Mouse (Mus musculus): Measurements from ENCODE around the gene Arfip1. TPM values are rescaled to one million over a fixed set of nuclear protein-coding genes. Genes with fewer than 3 reads are reported as not detected.

Gene Arfip1
- polyA plus RNA-seq, 1 experiment from 2014 or later: 44.2 TPM

DNA sequence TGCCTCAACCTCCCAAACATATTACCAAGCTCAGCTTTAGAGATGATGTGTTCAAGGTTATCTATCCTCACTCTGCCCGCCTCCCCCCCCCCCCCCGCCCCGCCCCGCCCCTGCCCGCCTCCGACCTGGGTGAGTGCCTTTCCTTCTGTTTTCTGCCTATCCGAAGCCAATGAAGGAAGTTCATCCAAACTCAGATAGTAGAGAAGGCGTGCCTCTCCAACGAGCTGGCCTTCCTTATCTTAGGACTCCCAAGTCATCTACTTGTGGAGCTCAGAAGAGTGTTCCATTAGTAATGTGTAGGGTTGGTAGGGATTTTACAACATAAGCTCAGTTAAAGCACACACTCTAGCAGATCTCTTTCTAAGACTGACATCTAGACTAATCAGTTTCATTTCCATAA, 20.8 kb upstream of the Arfip1 start:
- WGBS: 71% methylated on average over 6 of the region's 9 CpGs
- Histone ChIP-seq H3K4me2 (no peak overlapping the region), H3K9ac (ENCODE audit: low read length) (no peak overlapping the region), H3K36me3 (ENCODE audit: control insufficient read depth, insufficient read depth, low read length) (no peaks in the 10 kb centered on the region), H3K9me3 (ENCODE audit: control insufficient read depth, low read length) (no peaks in the 10 kb centered on the region), H3K27ac (ENCODE audit: low read depth, low read length) (no peak overlapping the region), H3K27me3 (ENCODE audit: control insufficient read depth, insufficient read depth, low read length) (no peaks in the 10 kb centered on the region), H3K4me3 (ENCODE audit: low read depth, low read length) (no peak overlapping the region), H3K4me1 (ENCODE audit: control insufficient read depth, insufficient read depth, low read length) (no peaks in the 10 kb centered on the region)
- peak; percentile 51 for DNase-seq (ENCODE audit: low spot score, missing footprints)
- no peak for ATAC-seq (ENCODE audit: low FRiP score)

DNA sequence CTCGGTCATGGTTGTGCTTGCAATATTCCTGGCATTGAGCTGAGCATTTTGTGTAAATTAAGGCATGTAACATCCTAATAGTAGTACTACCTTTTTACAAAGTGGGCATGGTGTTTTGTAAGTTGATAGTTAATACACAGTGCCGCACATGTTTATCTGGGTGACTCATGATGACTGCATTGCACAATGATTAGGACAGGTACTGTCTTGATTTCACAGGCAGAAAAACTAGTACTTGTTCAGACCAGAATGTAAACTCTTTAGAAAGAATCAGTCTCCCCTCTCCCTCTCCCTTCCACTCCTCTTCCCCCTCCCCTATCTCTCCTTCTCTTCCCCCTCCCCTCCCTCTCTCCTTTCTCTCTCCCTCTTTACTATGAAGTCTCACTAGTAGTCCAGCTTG, 20.3 kb upstream of the Arfip1 start:
- Histone ChIP-seq H3K27me3 (ENCODE audit: control insufficient read depth, insufficient read depth, low read length) (no peaks in the 10 kb centered on the region), H3K4me2 (no peak overlapping the region), H3K9ac (ENCODE audit: low read length) (no peak overlapping the region), H3K36me3 (ENCODE audit: control insufficient read depth, insufficient read depth, low read length) (no peaks in the 10 kb centered on the region), H3K4me3 (ENCODE audit: low read depth, low read length) (no peak overlapping the region), H3K4me1 (ENCODE audit: control insufficient read depth, insufficient read depth, low read length) (no peaks in the 10 kb centered on the region), H3K27ac (ENCODE audit: low read depth, low read length) (no peak overlapping the region), H3K9me3 (ENCODE audit: control insufficient read depth, low read length) (no peaks in the 10 kb centered on the region)
- DNase-seq (ENCODE audit: low spot score, missing footprints) (peak; percentile 65), ATAC-seq (ENCODE audit: low FRiP score) (no peak)
- WGBS: 93% methylated on average over 2 of the region's 2 CpGs

DNA sequence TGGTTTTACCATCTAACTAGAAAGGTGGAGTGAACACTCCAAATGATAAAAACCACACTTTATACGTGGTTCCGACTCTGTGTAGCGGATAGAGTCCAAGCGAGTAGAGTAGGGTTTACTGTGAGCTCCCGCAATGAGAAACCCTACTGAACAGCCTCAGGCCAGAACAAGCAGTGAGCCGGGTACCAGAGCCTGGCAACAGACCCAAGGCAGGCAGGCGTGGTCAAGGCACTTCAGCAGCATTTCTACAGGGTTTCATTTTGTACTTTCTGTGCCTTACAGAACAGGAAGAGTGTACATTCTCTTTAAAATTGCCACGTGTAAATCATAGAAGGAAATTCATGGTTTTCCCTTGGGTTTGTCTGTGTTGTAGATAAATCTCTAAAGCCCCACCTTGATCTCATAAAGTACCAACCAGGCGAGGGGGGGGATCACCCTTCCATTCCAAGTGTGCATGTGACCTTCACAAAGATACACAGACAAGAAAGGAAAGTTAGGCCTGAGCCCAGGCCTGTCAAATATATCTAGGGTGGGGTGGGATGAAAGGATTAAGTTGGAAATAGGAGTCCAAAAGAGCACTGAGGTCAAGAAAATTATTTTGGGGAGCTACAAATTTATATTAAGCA, 19.6 kb upstream of the Arfip1 start:
- DNase-seq (ENCODE audit: low spot score, missing footprints): peak; percentile 41
- H3K9ac ChIP-seq (ENCODE audit: low read length): no peak overlapping the region
- no peak overlapping the region for H3K4me2 ChIP-seq
- H3K36me3 ChIP-seq (ENCODE audit: control insufficient read depth, insufficient read depth, low read length): no peaks in the 10 kb centered on the region
- no peaks in the 10 kb centered on the region for H3K4me1 ChIP-seq (ENCODE audit: control insufficient read depth, insufficient read depth, low read length)
- WGBS: 87% methylated on average over 9 of the region's 9 CpGs
- no peaks in the 10 kb centered on the region for H3K9me3 ChIP-seq (ENCODE audit: control insufficient read depth, low read length)
- no peak for ATAC-seq (ENCODE audit: low FRiP score)
- H3K27ac ChIP-seq (ENCODE audit: low read depth, low read length): no peak overlapping the region
- no peak overlapping the region for H3K4me3 ChIP-seq (ENCODE audit: low read depth, low read length)
- H3K27me3 ChIP-seq (ENCODE audit: control insufficient read depth, insufficient read depth, low read length): no peaks in the 10 kb centered on the region

DNA sequence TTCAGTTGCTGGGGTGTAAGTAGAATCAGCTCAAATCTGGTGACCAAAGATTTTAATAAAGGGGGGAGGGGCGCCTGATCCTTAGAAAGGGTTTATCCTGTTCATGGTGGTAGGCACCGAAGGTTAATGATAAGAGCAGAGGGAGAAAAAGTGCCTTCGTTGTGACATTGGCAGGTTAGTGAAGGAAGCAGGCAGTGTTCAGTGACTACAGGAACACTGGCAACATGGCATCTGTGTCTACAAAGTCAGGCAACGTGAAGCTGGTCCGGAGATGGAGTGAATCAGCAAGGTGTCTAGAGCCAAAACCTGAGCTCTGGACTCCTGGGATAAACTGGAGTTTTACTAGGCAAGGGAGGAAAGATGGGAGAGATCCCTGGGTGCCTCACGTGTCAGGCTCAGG, 16.3 kb upstream of the Arfip1 start:
- WGBS: 90% methylated on average over 6 of the region's 6 CpGs
- DNase-seq (ENCODE audit: low spot score, missing footprints): peak; percentile 56

DNA sequence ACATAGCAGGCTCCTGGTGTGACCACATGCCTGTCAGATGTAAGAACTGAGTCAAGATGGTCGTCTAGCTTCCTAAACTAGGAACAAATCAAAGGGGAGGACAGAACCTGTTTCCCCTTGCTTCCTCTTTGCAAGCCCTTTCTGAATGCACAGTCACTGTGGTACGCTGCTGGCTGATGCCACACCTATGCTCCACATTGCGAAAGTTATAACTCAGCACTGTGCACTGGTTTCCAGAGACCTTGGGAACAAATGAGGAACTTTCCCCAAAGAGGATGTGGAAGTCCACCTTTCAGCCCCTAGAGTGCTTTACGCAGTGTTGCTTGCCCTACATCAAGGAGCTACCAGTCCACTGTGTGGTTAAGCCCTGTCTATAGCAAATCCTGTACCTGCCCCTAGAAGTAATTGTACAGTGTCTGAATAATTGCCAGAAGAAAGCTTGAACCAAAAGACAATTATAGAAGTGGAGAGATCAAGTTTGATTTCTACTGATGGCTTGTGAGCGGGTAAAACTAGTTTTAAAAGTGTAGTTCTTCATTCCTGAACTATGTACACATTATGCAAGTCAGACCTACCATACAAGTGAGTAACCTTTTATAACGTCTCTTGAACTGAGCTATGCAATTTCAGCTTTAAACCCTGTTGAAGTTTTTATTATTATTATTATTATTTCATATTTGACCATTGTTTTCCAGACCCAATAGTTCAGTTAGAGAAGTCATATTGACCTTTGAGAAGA, 15.7 kb upstream of the Arfip1 start:
- no peaks in the 10 kb centered on the region for H3K9me3 ChIP-seq (ENCODE audit: control insufficient read depth, low read length)

More for the DNA sequence above, 16.3 kb upstream of the Arfip1 start:
- Histone ChIP-seq H3K36me3 (ENCODE audit: control insufficient read depth, insufficient read depth, low read length) (no peaks in the 10 kb centered on the region), H3K4me3 (ENCODE audit: low read depth, low read length) (no peak overlapping the region), H3K27ac (ENCODE audit: low read depth, low read length) (no peak overlapping the region), H3K4me1 (ENCODE audit: control insufficient read depth, insufficient read depth, low read length) (peaks cover 6% of the 10 kb centered on the region; the same call in 1 of the 2 replicates), H3K9ac (ENCODE audit: low read length) (no peak overlapping the region), H3K4me2 (no peak overlapping the region), H3K27me3 (ENCODE audit: control insufficient read depth, insufficient read depth, low read length) (no peaks in the 10 kb centered on the region), H3K9me3 (ENCODE audit: control insufficient read depth, low read length) (no peaks in the 10 kb centered on the region)
- ATAC-seq (ENCODE audit: low FRiP score): no peak

DNA sequence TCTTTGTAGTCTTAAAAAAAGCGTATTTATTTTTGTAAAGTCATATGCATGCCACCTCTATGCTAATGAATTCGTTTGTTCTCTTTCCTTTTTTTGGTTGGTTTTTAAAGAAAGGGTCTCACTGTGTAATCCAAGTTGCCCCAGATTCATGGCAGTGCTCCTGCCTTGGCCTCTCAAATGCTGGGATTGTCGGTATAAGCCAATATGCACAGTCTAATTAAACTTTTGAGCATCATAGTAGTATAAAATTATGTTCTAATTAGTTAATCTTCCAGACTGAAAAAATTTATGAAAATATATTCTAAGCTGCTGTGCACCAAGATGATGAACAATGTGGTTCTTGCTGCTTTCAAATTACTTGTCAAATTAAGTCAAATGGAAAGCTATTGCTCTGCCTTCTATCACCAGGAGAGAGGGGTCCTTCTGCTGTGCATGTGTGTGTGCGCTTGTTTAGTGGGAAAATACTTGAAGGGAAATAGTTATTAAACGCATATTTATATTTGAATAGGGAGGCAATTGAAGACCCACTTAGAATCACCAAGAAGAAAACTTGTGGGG, 13.3 kb upstream of the Arfip1 start:
- ATAC-seq (ENCODE audit: low FRiP score) (no peak), DNase-seq (ENCODE audit: low spot score, missing footprints) (no peak)
- Histone ChIP-seq H3K4me1 (ENCODE audit: control insufficient read depth, insufficient read depth, low read length) (peaks cover 6% of the 10 kb centered on the region; the same call in 1 of the 2 replicates), H3K36me3 (ENCODE audit: control insufficient read depth, insufficient read depth, low read length) (no peaks in the 10 kb centered on the region), H3K27ac (ENCODE audit: low read depth, low read length) (no peak overlapping the region), H3K4me2 (peak overlapping the region; percentile 36; the same call in 1 of the 2 replicates), H3K4me3 (ENCODE audit: low read depth, low read length) (no peak overlapping the region), H3K27me3 (ENCODE audit: control insufficient read depth, insufficient read depth, low read length) (no peaks in the 10 kb centered on the region), H3K9ac (ENCODE audit: low read length) (no peak overlapping the region), H3K9me3 (ENCODE audit: control insufficient read depth, low read length) (no peaks in the 10 kb centered on the region)
- 46% methylated on average over 5 of the region's 5 CpGs for WGBS

More for the DNA sequence above, 15.7 kb upstream of the Arfip1 start:
- Histone ChIP-seq H3K27ac (ENCODE audit: low read depth, low read length) (no peak overlapping the region), H3K4me2 (no peak overlapping the region), H3K4me3 (ENCODE audit: low read depth, low read length) (no peak overlapping the region), H3K36me3 (ENCODE audit: control insufficient read depth, insufficient read depth, low read length) (no peaks in the 10 kb centered on the region), H3K4me1 (ENCODE audit: control insufficient read depth, insufficient read depth, low read length) (peaks cover 6% of the 10 kb centered on the region; the same call in 1 of the 2 replicates), H3K9ac (ENCODE audit: low read length) (no peak overlapping the region), H3K27me3 (ENCODE audit: control insufficient read depth, insufficient read depth, low read length) (no peaks in the 10 kb centered on the region)
- peak; percentile 65 for DNase-seq (ENCODE audit: low spot score, missing footprints)
- no peak for ATAC-seq (ENCODE audit: low FRiP score)
- WGBS: 80% methylated on average over 6 of the region's 6 CpGs

DNA sequence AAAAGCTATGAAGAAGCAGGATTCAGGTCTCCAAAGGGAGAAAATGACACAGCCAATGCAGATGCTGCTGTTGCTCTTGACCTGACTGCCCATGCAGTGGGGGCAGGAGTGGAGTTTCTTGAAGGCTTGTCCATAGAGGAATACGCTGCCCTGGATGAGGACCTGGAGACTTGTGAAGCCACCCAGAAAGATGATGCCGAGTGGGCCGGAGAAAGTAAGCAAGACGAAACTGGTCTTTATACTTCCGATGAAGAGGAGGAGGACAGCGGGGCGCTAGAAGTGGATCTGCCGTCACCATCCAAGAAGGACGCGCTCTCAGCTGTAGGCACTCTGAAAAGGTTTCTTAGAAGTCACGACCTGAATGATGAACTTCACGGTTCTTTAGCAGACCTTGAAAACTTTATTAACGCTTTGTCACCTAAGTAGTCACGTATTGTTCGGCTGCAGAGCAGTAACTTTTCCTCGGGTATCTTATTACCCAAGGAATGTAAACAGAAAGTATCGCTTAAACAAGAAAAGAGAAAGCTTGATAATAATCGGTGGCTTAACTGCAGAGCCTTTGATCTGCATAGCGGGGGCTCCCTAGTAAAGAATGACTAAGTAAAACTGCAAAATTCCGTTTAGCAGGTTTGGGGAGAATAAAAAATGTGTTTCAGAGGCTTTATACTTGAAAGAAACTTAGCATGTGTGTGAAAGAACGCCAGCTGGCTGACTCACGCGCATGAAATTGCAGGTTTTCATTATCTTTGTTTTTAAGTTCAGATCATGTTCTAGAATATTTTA, 12.7 kb upstream of the Arfip1 start:
- DNase-seq (ENCODE audit: low spot score, missing footprints): peak; percentile 91
- Histone ChIP-seq H3K27me3 (ENCODE audit: control insufficient read depth, insufficient read depth, low read length) (no peaks in the 10 kb centered on the region), H3K4me2 (peak overlapping the region; percentile 36), H3K9ac (ENCODE audit: low read length) (no peak overlapping the region), H3K4me1 (ENCODE audit: control insufficient read depth, insufficient read depth, low read length) (peaks cover 6% of the 10 kb centered on the region; the same call in 1 of the 2 replicates), H3K4me3 (ENCODE audit: low read depth, low read length) (peak overlapping the region; percentile 16), H3K27ac (ENCODE audit: low read depth, low read length) (no peak overlapping the region), H3K36me3 (ENCODE audit: control insufficient read depth, insufficient read depth, low read length) (no peaks in the 10 kb centered on the region), H3K9me3 (ENCODE audit: control insufficient read depth, low read length) (no peaks in the 10 kb centered on the region)
- ATAC-seq (ENCODE audit: low FRiP score): no peak
- 10% methylated on average over 23 of the region's 23 CpGs for WGBS

DNA sequence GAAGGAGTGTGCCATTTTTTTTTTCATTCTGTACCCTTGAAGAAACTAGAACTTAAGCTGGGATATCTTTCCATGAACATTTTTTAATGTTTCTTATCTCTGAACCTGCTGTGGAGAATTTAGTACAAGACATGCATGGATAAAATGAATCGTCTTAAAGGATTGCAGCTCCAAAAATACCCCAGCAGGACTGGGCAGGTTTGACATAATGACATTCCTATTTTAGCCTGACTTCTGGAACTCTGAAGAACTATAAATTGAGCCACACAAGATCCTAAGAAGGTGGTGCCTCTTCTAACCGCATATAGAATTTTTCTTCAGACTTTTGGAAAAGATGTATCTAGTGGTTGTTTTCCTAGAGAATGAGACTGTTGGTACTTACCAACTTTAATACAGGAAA, 10.8 kb upstream of the Arfip1 start, which contains the start of gene Tigd4:
Gene Tigd4 (plus strand): TSS at position 301 of the 400 bp plus-strand sequence.
- 92% methylated on average over 2 of the region's 2 CpGs for WGBS
- no peak within 1 kb of the TSS for H3K4me3 ChIP-seq (ENCODE audit: low read depth, low read length)
- H3K4me2 ChIP-seq: no peak within 1 kb of the TSS
- no peaks in the 10 kb centered on the region for H3K9me3 ChIP-seq (ENCODE audit: control insufficient read depth, low read length)
- no peak within 1 kb of the TSS for H3K27ac ChIP-seq (ENCODE audit: low read depth, low read length)
- ATAC-seq (ENCODE audit: low FRiP score) (no peak), DNase-seq (ENCODE audit: low spot score, missing footprints) (no peak)
- peaks cover 6% of the 10 kb centered on the region; the same call in 1 of the 2 replicates for H3K4me1 ChIP-seq (ENCODE audit: control insufficient read depth, insufficient read depth, low read length)
- no peak within 1 kb of the TSS for H3K9ac ChIP-seq (ENCODE audit: low read length)
- no peaks in the 10 kb centered on the region for H3K36me3 ChIP-seq (ENCODE audit: control insufficient read depth, insufficient read depth, low read length)
- no peaks in the 10 kb centered on the region for H3K27me3 ChIP-seq (ENCODE audit: control insufficient read depth, insufficient read depth, low read length)
